Mouse (Mus musculus) liver, embryonic 16.5 days (tissue): Measurements from ENCODE around the gene Kiss1r. TPM values are rescaled to one million over a fixed set of nuclear protein-coding genes. Genes with fewer than 3 reads are reported as not detected.

Experiments
- ATAC-seq: fragments of 200-750 bp; cut with Nextera tagmentation; 2 replicates; pipeline ENCODE4 v1.8.0; 2017; ENCODE audit warnings: low read depth, mild to moderate bottlenecking, moderate number of reproducible peaks, moderate library complexity
- H3K27ac ChIP-seq: fragments of 300-500 bp; sonication (generic); 2 replicates; pipeline ENCODE4 v1.5.1; 2014; ENCODE audit warnings: mild to moderate bottlenecking, low read length
- H3K27me3 ChIP-seq: fragments of 300-500 bp; sonication (generic); 2 replicates; pipeline ENCODE4 v1.6.1; 2014; ENCODE audit warnings: low read depth, low read length, mixed read lengths; ENCODE audit not compliant: control insufficient read depth, insufficient read depth
- H3K36me3 ChIP-seq: fragments of 300-500 bp; sonication (generic); 2 replicates; pipeline ENCODE4 v1.6.1; 2014; ENCODE audit warnings: mild to moderate bottlenecking; ENCODE audit not compliant: control insufficient read depth, insufficient read depth
- H3K4me1 ChIP-seq: fragments of 300-500 bp; sonication (generic); 2 replicates; pipeline ENCODE4 v1.6.1; 2014; ENCODE audit warnings: low read depth, low read length, mixed read lengths; ENCODE audit not compliant: control insufficient read depth
- H3K4me2 ChIP-seq: fragments of 300-500 bp; sonication (generic); 2 replicates; pipeline ENCODE4 v1.6.1; 2014; ENCODE audit warnings: low read depth, low read length, mixed read lengths
- H3K4me3 ChIP-seq: fragments of 300-500 bp; sonication (generic); 2 replicates; pipeline ENCODE4 v1.5.1; 2014; ENCODE audit warnings: low read depth, mild to moderate bottlenecking, low read length
- H3K9ac ChIP-seq: fragments of 300-500 bp; sonication (generic); 2 replicates; pipeline ENCODE4 v1.6.1; 2014; ENCODE audit warnings: low read depth, low read length
- H3K9me3 ChIP-seq: fragments of 300-500 bp; sonication (generic); replicated peaks from 2 replicates; pipeline ENCODE4 v1.6.1; 2016; ENCODE audit warnings: low read length; ENCODE audit not compliant: control insufficient read depth
- WGBS: fragments of 180-500 bp; shearing (Covaris S2); extraction: QIAGEN DNeasy Blood & Tissue Kit; methylation state at CpG from one replicate; pipeline ENCODE4 v1.1.7; 2014; ENCODE audit not compliant: insufficient replicate concordance; 5-methylcytosine and 5-hydroxymethylcytosine counted together
- polyA plus RNA-seq: library from polyadenylated mRNA; unstranded; fragments of >200 nt; fragmentation: Nextera tagmentation; extraction: Ambion mirVana; gene quantifications from 2 replicates; pipeline ENCODE4 v1.2.1, GENCODE M21; 2015

Gene Kiss1r
- polyA plus RNA-seq, 1 experiment from 2014 or later, result 0.18 TPM

DNA sequence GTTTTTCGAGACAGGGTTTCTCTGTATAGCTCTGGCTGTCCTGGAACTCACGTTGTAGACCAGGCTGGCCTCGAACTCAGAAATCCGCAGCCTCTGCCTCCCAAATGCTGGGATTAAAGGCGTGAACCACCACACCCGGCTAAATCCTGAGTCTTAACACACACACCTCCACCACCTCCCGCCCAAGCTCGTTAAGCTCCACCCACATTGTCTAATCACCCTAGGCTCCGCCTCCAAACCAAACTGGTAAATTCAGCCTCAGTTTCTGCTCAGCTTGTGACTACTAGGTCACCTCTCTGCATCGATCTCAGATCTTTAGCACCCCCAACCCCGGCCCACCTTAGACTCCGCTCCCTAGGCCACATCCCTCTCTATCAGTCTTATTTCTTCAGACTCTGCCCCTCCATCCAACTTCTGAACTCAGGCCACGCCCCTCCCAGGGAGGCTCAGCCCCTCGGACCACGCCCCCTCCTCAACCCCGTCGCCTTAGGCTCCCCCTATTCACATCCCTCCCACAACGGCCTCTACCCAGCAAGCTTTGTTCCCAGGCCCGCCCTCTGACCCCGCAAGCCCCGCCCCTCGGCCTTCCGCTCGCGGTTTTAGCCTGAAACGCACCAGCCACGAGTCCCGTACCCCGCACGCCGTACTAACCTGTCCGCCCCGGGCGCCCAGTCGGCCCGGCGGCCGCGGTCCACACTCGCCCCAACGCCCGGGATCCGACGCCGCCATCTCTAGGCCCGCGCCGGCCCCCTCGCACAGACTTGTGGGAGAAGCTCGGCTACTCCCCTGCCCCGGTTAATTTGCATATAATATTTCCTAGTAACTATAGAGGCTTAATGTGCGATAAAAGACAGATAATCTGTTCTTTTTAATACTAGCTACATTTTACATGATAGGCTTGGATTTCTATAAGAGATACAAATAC is 8.3 kb upstream of the Kiss1r start, which contains the start of gene Med16:
Gene Med16 (minus strand): TSS at position 757 of the 925 bp plus-strand sequence.
- Histone ChIP-seq H3K4me1 (peaks cover 24% of the 10 kb centered on the region), H3K27me3 (no peaks in the 10 kb centered on the region), H3K36me3 (peaks cover 12% of the 10 kb centered on the region), H3K4me3 (peak within 1 kb of the TSS; percentile 95), H3K9ac (peak within 1 kb of the TSS; percentile 100), H3K9me3 (no peaks in the 10 kb centered on the region), H3K4me2 (peak within 1 kb of the TSS; percentile 80), H3K27ac (peak within 1 kb of the TSS; percentile 98)
- ATAC-seq, result peak; percentile 94
- WGBS, result 1% methylated on average over 52 of the region's 52 CpGs

DNA sequence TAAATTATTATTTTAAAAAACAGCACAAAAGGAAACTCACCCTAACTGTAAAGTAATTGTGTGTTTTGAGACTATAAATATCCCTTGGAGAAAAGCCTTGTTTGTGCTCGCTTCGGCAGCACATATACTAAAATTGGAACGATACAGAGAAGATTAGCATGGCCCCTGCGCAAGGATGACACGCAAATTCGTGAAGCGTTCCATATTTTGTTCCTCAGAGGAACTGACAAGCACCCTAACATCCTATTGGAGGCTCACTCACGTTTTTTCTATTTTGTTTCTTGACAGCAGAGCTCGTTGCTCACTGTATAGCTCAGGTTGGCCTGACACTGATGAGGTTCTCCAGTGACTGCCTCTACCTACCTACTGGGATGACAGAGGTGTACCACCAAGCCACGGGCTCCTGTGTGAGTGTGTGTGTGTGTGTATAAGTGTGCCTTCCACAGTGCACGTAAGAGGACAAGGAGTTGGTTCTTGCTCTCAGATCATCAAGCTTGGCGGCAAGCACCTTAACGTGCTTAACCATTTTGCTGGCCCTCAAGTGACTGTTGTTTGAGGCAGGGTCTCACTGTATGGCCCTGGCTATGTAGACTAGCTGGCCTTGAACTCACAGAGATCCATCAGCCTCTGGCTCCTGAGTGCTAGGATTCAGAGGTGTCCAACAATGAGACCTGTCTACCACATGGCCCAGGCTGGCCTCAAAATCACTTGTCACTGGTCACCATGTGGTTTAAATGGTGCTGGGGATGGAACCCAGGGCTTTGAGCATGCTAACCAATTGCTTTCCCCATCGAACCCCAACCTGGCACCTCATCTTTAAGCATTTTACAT is 7.5 kb upstream of the Kiss1r start:
- ATAC-seq, result peak; percentile 58
- no peaks in the 10 kb centered on the region for H3K27me3 ChIP-seq
- H3K27ac ChIP-seq, result peak overlapping the region; percentile 86
- peak overlapping the region; percentile 52 for H3K9ac ChIP-seq
- H3K9me3 ChIP-seq, result no peaks in the 10 kb centered on the region
- H3K4me1 ChIP-seq, result peaks cover 33% of the 10 kb centered on the region
- H3K4me3 ChIP-seq, result no peak overlapping the region; the same call in 1 of the 2 replicates
- H3K36me3 ChIP-seq, result peaks cover 12% of the 10 kb centered on the region
- WGBS, result 21% methylated on average over 14 of the region's 14 CpGs
- H3K4me2 ChIP-seq, result peak overlapping the region; percentile 39; the same call in 1 of the 2 replicates

DNA sequence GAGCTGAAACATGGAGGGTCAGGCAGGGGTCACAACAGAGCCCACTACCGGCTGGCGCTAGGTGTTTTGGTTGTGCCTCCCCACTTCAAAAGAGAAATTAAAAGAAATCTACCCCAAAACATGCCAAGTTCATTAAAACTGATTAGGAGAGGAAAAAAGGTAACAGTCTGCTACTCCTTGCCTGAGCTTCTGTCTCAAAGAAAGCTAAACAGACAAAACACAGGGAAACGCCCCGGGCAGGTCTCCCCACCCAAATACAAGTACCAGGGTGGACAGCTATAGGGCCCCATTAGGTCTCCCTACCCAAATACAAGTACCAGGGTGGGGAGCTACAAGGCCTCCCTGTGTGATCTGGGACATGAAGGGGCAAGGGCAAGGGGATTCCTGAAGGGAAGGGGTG is 6.2 kb upstream of the Kiss1r start, which contains the start of gene Gm26602:
Gene Gm26602 (plus strand): TSS at position 301 of the 400 bp plus-strand sequence.
- H3K4me3 ChIP-seq, result no peak within 1 kb of the TSS
- no peaks in the 10 kb centered on the region for H3K27me3 ChIP-seq
- H3K36me3 ChIP-seq, result peaks cover 7% of the 10 kb centered on the region
- peaks cover 46% of the 10 kb centered on the region for H3K4me1 ChIP-seq
- no peak within 1 kb of the TSS for H3K9ac ChIP-seq
- no peak within 1 kb of the TSS for H3K4me2 ChIP-seq
- ATAC-seq, result no peak
- WGBS, result 88% methylated on average over 4 of the region's 4 CpGs
- H3K27ac ChIP-seq, result peak within 1 kb of the TSS; percentile 86; the same call in 1 of the 2 replicates
- no peaks in the 10 kb centered on the region for H3K9me3 ChIP-seq

DNA sequence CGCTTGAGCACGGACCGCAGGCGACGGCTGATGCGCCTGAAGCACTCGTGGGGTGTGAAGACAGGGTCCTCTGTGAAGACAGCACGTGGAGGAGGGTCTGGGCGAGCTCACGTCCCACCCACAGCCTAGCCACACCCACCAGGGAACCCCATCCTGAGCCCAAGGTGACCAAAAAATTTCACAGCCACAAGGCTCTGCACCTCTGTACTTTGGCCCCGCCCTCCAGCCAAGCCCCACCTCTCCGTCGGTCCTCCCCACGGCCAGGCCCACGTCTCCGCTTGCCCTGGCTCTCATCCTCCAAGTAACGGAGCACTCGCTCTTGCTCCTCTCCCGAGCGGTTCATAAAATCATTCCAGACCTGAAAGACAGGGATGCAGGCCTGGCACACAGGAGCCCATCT is 4.4 kb upstream of the Kiss1r start:
- Histone ChIP-seq H3K27me3 (peaks cover 2% of the 10 kb centered on the region), H3K4me3 (no peak overlapping the region), H3K9ac (no peak overlapping the region), H3K4me2 (no peak overlapping the region), H3K4me1 (peaks cover 56% of the 10 kb centered on the region), H3K36me3 (peaks cover 5% of the 10 kb centered on the region), H3K27ac (no peak overlapping the region), H3K9me3 (no peaks in the 10 kb centered on the region)
- ATAC-seq, result no peak
- WGBS, result 72% methylated on average over 20 of the region's 20 CpGs

DNA sequence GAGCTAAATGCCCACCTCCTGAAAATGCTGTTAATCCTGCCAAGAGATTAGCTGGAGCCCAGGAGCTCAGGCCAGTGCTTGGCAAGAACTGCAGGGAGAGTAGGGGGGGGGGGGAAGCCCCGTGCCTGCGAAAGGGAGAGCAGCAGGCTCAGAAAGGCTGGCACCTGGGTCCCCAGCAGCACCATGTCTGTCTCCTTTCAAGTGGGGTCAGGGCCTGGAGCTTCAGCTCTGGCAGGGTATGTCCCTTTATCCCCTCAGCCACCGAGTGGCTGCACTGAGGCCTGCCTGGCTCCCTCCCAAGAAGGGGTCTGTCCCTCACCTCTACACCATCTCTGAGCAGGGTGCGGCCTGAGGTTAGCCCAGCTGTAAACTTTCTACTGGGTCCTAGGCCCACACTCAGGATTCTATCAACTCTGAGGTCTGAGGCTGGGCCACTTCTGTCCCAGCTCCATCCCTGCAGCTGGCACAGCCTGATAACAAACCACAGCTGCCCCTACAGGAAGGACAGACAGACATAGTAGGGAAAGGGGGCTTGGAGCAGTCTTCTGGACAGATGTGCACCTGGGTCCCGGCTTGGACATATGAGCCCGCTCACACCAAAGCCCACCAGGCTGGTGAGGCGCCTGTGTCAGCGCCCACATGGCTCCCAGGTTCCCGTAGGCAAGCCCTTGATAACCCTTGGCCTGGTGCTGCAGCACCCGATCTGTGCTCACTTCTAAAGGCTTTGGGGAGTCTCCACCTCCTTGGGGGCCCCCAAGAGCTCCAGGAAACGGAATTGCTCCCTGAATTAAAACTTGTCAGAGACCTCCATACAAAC is 2.4 kb upstream of the Kiss1r start:
- H3K4me3 ChIP-seq, result peak overlapping the region; percentile 79
- H3K4me1 ChIP-seq, result peaks cover 59% of the 10 kb centered on the region
- peak; percentile 68 for ATAC-seq
- H3K4me2 ChIP-seq, result peak overlapping the region; percentile 95
- H3K27me3 ChIP-seq, result peaks cover 21% of the 10 kb centered on the region
- peak overlapping the region; percentile 49 for H3K9ac ChIP-seq
- H3K36me3 ChIP-seq, result peaks cover 5% of the 10 kb centered on the region
- H3K9me3 ChIP-seq, result no peaks in the 10 kb centered on the region
- peak overlapping the region; percentile 88 for H3K27ac ChIP-seq
- WGBS, result 28% methylated on average over 11 of the region's 11 CpGs

- no peak for ATAC-seq
- H3K9me3 ChIP-seq, result no peaks in the 10 kb centered on the region
- H3K36me3 ChIP-seq, result peaks cover 5% of the 10 kb centered on the region
- H3K27ac ChIP-seq, result peak overlapping the region; percentile 88
- H3K9ac ChIP-seq, result peak overlapping the region; percentile 49
- 24% methylated on average over 7 of the region's 7 CpGs for WGBS
- peaks cover 57% of the 10 kb centered on the region for H3K4me1 ChIP-seq
- peak overlapping the region; percentile 79 for H3K4me3 ChIP-seq
- H3K27me3 ChIP-seq, result peaks cover 29% of the 10 kb centered on the region
- peak overlapping the region; percentile 95 for H3K4me2 ChIP-seq
Observed at GRCm38 (mm10) chr10:79914948-79915596, 1.7 kb upstream of the Kiss1r start.

- 11% methylated on average over 8 of the region's 8 CpGs for WGBS
- H3K4me2 ChIP-seq, result peak overlapping the region; percentile 95
- ATAC-seq, result no peak
- peaks cover 2% of the 10 kb centered on the region; the same call in 1 of the 2 replicates for H3K36me3 ChIP-seq
- H3K4me3 ChIP-seq, result peak overlapping the region; percentile 79
- peaks cover 64% of the 10 kb centered on the region for H3K4me1 ChIP-seq
- H3K9me3 ChIP-seq, result no peaks in the 10 kb centered on the region
- H3K27ac ChIP-seq, result peak overlapping the region; percentile 88
- H3K9ac ChIP-seq, result peak overlapping the region; percentile 89
- peaks cover 39% of the 10 kb centered on the region for H3K27me3 ChIP-seq
Observed at GRCm38 (mm10) chr10:79916081-79916480, 690 bp upstream of the Kiss1r start.
